Mouse (Mus musculus) erythroblast, embryonic 14.5 days (primary cell): ENCODE measurements around the gene App. TPM values are rescaled to one million over a fixed set of nuclear protein-coding genes. Genes with fewer than 3 reads are reported as not detected.

Experiments used
- H3K27me3 ChIP-seq: 2 replicates; pipeline ENCODE4 v1.6.1; 2012; ENCODE audit warnings: inconsistent platforms; ENCODE audit not compliant: control insufficient read depth
- H3K36me3 ChIP-seq: 2 replicates; pipeline ENCODE4 v1.6.1; 2012; ENCODE audit warnings: mild to moderate bottlenecking, inconsistent platforms; ENCODE audit not compliant: control insufficient read depth
- H3K4me1 ChIP-seq: 2 replicates; pipeline ENCODE4 v1.6.1; 2012; ENCODE audit warnings: inconsistent platforms; ENCODE audit not compliant: control insufficient read depth
- H3K4me3 ChIP-seq: replicated peaks from 2 replicates; pipeline ENCODE3; 2012; ENCODE audit warnings: moderate library complexity, mild to moderate bottlenecking, inconsistent platforms
- H3K9me3 ChIP-seq: 2 replicates; pipeline ENCODE4 v1.6.1; 2012; ENCODE audit warnings: low read length, inconsistent platforms, mixed read lengths; ENCODE audit not compliant: control insufficient read depth
- GATA1 ChIP-seq: IDR thresholded peaks from 2 replicates; pipeline ENCODE4 v1.6.1; 2012; ENCODE audit warnings: low read length, inconsistent platforms, mixed read lengths
- TAL1 ChIP-seq: IDR thresholded peaks from 3 replicates; pipeline ENCODE4 v1.6.1; 2012; ENCODE audit warnings: low read length, inconsistent platforms, mixed read lengths
- polyA plus RNA-seq: library from polyadenylated mRNA; stranded (reverse); fragments of >175 nt; gene quantifications from 2 replicates; pipeline ENCODE4 v1.2.3, GENCODE M21; 2012

App gene
- polyA plus RNA-seq, 1 experiment, result 0.16 TPM

- Histone ChIP-seq H3K36me3 (no peaks in the 10 kb centered on the region), H3K27me3 (no peaks in the 10 kb centered on the region), H3K4me3 (no peak overlapping the region), H3K4me1 (no peaks in the 10 kb centered on the region; the same call in none of the 2 replicates), H3K9me3 (no peaks in the 10 kb centered on the region)
- no peak for TF ChIP-seq GATA1
- no peak for TF ChIP-seq TAL1
These were observed 29.2 kb downstream of the App start for GRCm38 (mm10) chr16:85144401-85144800.

- TF ChIP-seq TAL1 (no peak), GATA1 (no peak)
- H3K36me3 ChIP-seq, result no peaks in the 10 kb centered on the region
- no peak overlapping the region for H3K4me3 ChIP-seq
- no peaks in the 10 kb centered on the region; the same call in none of the 2 replicates for H3K4me1 ChIP-seq
- no peaks in the 10 kb centered on the region for H3K27me3 ChIP-seq
- no peaks in the 10 kb centered on the region for H3K9me3 ChIP-seq
These were observed 29.7 kb downstream of the App start for GRCm38 (mm10) chr16:85143863-85144262.

GRCm38 (mm10) chr16:85143188-85143587 is 30.4 kb downstream of the App start:
- no peak overlapping the region for H3K4me3 ChIP-seq
- H3K36me3 ChIP-seq, result no peaks in the 10 kb centered on the region
- no peak for TF ChIP-seq TAL1
- TF ChIP-seq GATA1, result no peak
- H3K4me1 ChIP-seq, result no peaks in the 10 kb centered on the region
- H3K27me3 ChIP-seq, result no peaks in the 10 kb centered on the region
- no peaks in the 10 kb centered on the region for H3K9me3 ChIP-seq

GRCm38 (mm10) chr16:85141404-85141803 is 32.2 kb downstream of the App start:
- Histone ChIP-seq H3K27me3 (no peaks in the 10 kb centered on the region), H3K4me3 (no peak overlapping the region), H3K36me3 (no peaks in the 10 kb centered on the region), H3K4me1 (no peaks in the 10 kb centered on the region), H3K9me3 (no peaks in the 10 kb centered on the region; the same call in 1 of the 2 replicates)
- TF ChIP-seq GATA1 (no peak), TAL1 (no peak)

GRCm38 (mm10) chr16:85139178-85139604 is 34.4 kb downstream of the App start:
- no peak for TF ChIP-seq GATA1
- no peak for TF ChIP-seq TAL1
- Histone ChIP-seq H3K36me3 (no peaks in the 10 kb centered on the region), H3K9me3 (no peaks in the 10 kb centered on the region; the same call in 1 of the 2 replicates), H3K4me3 (no peak overlapping the region), H3K27me3 (no peaks in the 10 kb centered on the region), H3K4me1 (no peaks in the 10 kb centered on the region)

DNA sequence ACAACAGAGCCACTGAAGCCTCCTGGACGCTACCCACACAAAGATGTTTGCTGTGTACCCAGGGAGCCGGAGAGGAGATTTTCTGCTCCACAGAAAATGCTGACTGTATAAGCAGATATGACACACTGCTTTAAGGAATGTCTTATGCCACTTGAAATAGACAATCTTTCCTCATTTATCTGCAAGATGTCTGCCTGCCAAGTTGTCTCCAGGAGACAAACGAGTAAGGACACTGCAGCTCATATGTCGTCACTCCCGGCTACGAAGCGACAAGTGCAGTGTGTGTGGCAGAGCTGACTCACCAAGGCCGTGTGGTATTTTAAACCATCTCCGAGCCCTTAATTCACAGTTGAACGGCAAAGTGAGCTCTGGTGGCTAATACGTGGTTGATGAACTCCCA is 36.2 kb downstream of the App start:
- no peak overlapping the region for H3K4me3 ChIP-seq
- H3K9me3 ChIP-seq, result no peaks in the 10 kb centered on the region; the same call in 1 of the 2 replicates
- H3K4me1 ChIP-seq, result peaks cover 8% of the 10 kb centered on the region
- H3K27me3 ChIP-seq, result no peaks in the 10 kb centered on the region
- TF ChIP-seq GATA1, result no peak
- no peak for TF ChIP-seq TAL1
- H3K36me3 ChIP-seq, result no peaks in the 10 kb centered on the region

DNA sequence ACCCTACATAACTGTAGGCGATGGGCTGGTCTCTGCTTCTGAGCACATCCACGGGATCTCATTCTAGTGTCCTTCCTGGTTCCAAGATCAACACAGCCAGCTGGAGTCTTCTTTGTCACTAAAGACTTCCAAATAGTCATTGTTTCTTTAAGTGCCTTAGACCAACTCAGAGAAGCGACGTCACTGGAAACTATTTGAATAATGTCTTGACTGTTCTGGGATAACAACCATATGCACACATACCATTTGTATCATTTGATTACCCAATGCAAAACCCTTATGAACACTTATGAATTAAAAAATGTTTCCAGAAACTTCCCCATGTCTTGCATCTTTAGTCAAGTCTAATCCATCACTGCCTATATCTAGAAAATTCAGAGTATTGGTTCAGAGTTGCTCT is 37.5 kb downstream of the App start:
- Histone ChIP-seq H3K27me3 (no peaks in the 10 kb centered on the region), H3K36me3 (no peaks in the 10 kb centered on the region), H3K4me1 (peaks cover 19% of the 10 kb centered on the region), H3K9me3 (no peaks in the 10 kb centered on the region; the same call in 1 of the 2 replicates), H3K4me3 (no peak overlapping the region)
- TF ChIP-seq GATA1, result no peak
- TF ChIP-seq TAL1, result no peak

GRCm38 (mm10) chr16:85133468-85133881 is 40.1 kb downstream of the App start:
- no peak for TF ChIP-seq GATA1
- no peak for TF ChIP-seq TAL1
- H3K36me3 ChIP-seq, result no peaks in the 10 kb centered on the region
- peaks cover 37% of the 10 kb centered on the region for H3K4me1 ChIP-seq
- no peaks in the 10 kb centered on the region; the same call in 1 of the 2 replicates for H3K9me3 ChIP-seq
- H3K27me3 ChIP-seq, result no peaks in the 10 kb centered on the region
- H3K4me3 ChIP-seq, result no peak overlapping the region

DNA sequence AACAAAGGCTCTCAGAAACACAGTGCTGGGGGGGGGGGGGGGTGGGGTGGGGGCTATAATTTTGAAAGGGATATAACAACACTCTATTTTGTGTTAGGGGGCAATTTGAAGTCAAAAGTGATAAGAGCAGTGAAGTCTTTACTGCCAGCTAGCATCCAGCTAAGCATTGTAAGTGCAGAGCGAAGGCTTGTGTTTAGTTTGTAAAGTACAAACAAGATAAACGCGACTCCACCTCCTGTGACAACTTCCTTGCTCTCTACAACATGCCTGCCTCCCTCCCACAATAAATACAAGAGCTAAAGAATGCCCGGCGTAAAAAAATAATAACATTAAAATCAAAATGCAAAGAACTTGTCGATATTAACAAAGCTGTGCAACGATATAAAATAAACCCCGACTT is 40.5 kb downstream of the App start:
- Histone ChIP-seq H3K9me3 (no peaks in the 10 kb centered on the region; the same call in 1 of the 2 replicates), H3K4me3 (no peak overlapping the region), H3K27me3 (no peaks in the 10 kb centered on the region), H3K4me1 (peaks cover 37% of the 10 kb centered on the region), H3K36me3 (no peaks in the 10 kb centered on the region)
- TF ChIP-seq TAL1 (no peak), GATA1 (no peak)

DNA sequence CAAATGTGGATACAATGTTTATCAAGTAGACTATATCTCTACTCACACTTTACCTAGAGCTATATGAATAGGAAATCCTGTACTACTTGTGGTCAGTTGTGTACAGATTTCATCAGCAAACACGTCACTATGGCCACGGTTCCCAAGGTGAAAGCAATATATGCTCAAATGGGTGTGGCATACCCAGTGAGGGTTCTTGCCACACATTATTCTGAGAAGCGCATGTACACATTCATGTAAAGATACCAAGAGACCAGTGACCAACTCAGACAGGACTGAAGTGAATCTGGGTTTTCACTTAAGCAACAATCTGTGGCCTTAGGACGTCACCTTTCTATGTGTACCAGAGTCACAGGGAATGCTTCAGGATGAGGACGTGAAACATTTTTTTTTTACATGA is 41.4 kb downstream of the App start:
- no peak overlapping the region for H3K4me3 ChIP-seq
- H3K4me1 ChIP-seq, result peaks cover 37% of the 10 kb centered on the region
- no peak for TF ChIP-seq GATA1
- TF ChIP-seq TAL1, result no peak
- H3K9me3 ChIP-seq, result peaks cover 3% of the 10 kb centered on the region; the same call in 1 of the 2 replicates
- no peaks in the 10 kb centered on the region for H3K36me3 ChIP-seq
- H3K27me3 ChIP-seq, result no peaks in the 10 kb centered on the region
